Mouse (Mus musculus) adrenal gland, postnatal 14 days (tissue): Measurements from ENCODE around the gene Abcc6. TPM values are rescaled to one million over a fixed set of nuclear protein-coding genes. Genes with fewer than 3 reads are reported as not detected.

Experiments
- DNase-seq: peaks from one replicate; pipeline ENCODE4 v3.0.0; 2021; ENCODE audit warnings: mixed read lengths
- total RNA-seq: library from RNA; stranded (reverse); gene quantifications from 2 replicates; pipeline ENCODE4 v1.2.3, GENCODE M21; 2021

Abcc6 gene
- total RNA-seq, 1 experiment from 2014 or later, result 15.1 TPM

GRCm38 (mm10) chr7:45929688-45930087 is 100.4 kb downstream of the Abcc6 start:
- DNase-seq, result no peak

- no peak for DNase-seq
Measured at GRCm38 (mm10) chr7:45928626-45929295, 101.3 kb downstream of the Abcc6 start.

- peak; percentile 59 for DNase-seq
Measured at GRCm38 (mm10) chr7:45924429-45924816, 105.7 kb downstream of the Abcc6 start.

GRCm38 (mm10) chr7:45923762-45924428 is 106.2 kb downstream of the Abcc6 start, which contains the start of gene Ccdc114:
Gene Ccdc114, plus strand, starts transcription at chr7:45924072.
- DNase-seq, result peak; percentile 93

- DNase-seq, result peak; percentile 97
Measured at GRCm38 (mm10) chr7:45922928-45923761, 107.0 kb downstream of the Abcc6 start.

- no peak for DNase-seq
Measured at GRCm38 (mm10) chr7:45921950-45922600, 108.0 kb downstream of the Abcc6 start.

- peak; percentile 76 for DNase-seq
Measured at GRCm38 (mm10) chr7:45921242-45921621, 108.9 kb downstream of the Abcc6 start, which contains the start of gene Emp3. Gene Emp3, minus strand, starts transcription at chr7:45921404.

- peak; percentile 89 for DNase-seq
Measured at GRCm38 (mm10) chr7:45920583-45921241, 109.4 kb downstream of the Abcc6 start.

GRCm38 (mm10) chr7:45919761-45920160 is 110.3 kb downstream of the Abcc6 start:
- no peak for DNase-seq

GRCm38 (mm10) chr7:45919083-45919671 is 110.9 kb downstream of the Abcc6 start:
- peak; percentile 43 for DNase-seq

GRCm38 (mm10) chr7:45917926-45918325 is 112.2 kb downstream of the Abcc6 start:
- no peak for DNase-seq

Other genes with a start within 250 kb of the Abcc6 start
- gene Lmtk3, start 246.6 kb downstream of the Abcc6 start, total RNA-seq, result 7.5 and 9.9 TPM in 2 replicates
- gene Sult2b1, start 245.6 kb downstream of the Abcc6 start, total RNA-seq, result 0.52 and 1.0 TPM in 2 replicates
- gene Cyth2, start 215.7 kb downstream of the Abcc6 start, total RNA-seq, result 97.5 and 114 TPM in 2 replicates
- gene Kcnj14, start 205.5 kb downstream of the Abcc6 start, total RNA-seq, result 0.48 and 0.60 TPM in 2 replicates
- 28.0 and 29.9 TPM in 2 replicates for gene Grwd1, start 199.4 kb downstream of the Abcc6 start, total RNA-seq
- gene Kdelr1, start 157.5 kb downstream of the Abcc6 start, total RNA-seq, result 123 and 135 TPM in 2 replicates
- gene Grin2d, start 151.9 kb downstream of the Abcc6 start, total RNA-seq, result 0.93 and 1.2 TPM in 2 replicates
- 0.59 TPM in 1 of 2 replicates, not detected in the other for gene Syngr4, start 133.6 kb downstream of the Abcc6 start, total RNA-seq
- 80.0 and 80.8 TPM in 2 replicates for gene Tmem143, start 133.4 kb downstream of the Abcc6 start, total RNA-seq
- 212 TPM in 2 replicates for gene Emp3, start 108.9 kb downstream of the Abcc6 start, total RNA-seq
- 9.7 and 11.0 TPM in 2 replicates for gene Ccdc114, start 106.2 kb downstream of the Abcc6 start, total RNA-seq
- 53.0 and 60.3 TPM in 2 replicates for gene Nomo1, start 3.4 kb upstream of the Abcc6 start, total RNA-seq
- gene Kcnj11, start 70.5 kb upstream of the Abcc6 start, total RNA-seq, result 1.0 and 1.3 TPM in 2 replicates
- 0.45 and 0.93 TPM in 2 replicates for gene Abcc8, start 149.7 kb upstream of the Abcc6 start, total RNA-seq
- gene Ush1c, start 208.2 kb upstream of the Abcc6 start, total RNA-seq, result 2.7 and 4.7 TPM in 2 replicates
- 0.04 TPM in 1 of 2 replicates, not detected in the other for gene Otog, start 210.7 kb upstream of the Abcc6 start, total RNA-seq